Mouse (Mus musculus) kidney, adult 2 months (tissue): Measurements from ENCODE around the gene Bad. TPM values are rescaled to one million over a fixed set of nuclear protein-coding genes. Genes with fewer than 3 reads are reported as not detected.
A peak's percentile ranks its signal among the peaks of the same experiment; 100 is the strongest.

ENCODE experiments used
- DNase-seq: peaks from one replicate; pipeline ENCODE4 v3.0.0; 2021
- H3K27ac ChIP-seq: fragments of 200-500 bp; 2 replicates; pipeline ENCODE4 v1.5.1; 2012; ENCODE audit warnings: low read depth, low read length, control low read depth, inconsistent platforms; ENCODE audit not compliant: insufficient read depth
- H3K27me3 ChIP-seq: fragments of 200-500 bp; replicated peaks from 2 replicates; pipeline ENCODE4 v1.6.1; 2012; ENCODE audit warnings: mild to moderate bottlenecking, moderate library complexity, low read length, inconsistent platforms; ENCODE audit not compliant: control insufficient read depth, insufficient read depth
- H3K36me3 ChIP-seq: fragments of 200-500 bp; 2 replicates; pipeline ENCODE4 v1.6.1; 2012; ENCODE audit warnings: mild to moderate bottlenecking, moderate library complexity, low read length, inconsistent platforms; ENCODE audit not compliant: control insufficient read depth, insufficient read depth
- H3K4me1 ChIP-seq: fragments of 200-500 bp; 2 replicates; pipeline ENCODE4 v1.6.1; 2011; ENCODE audit warnings: low read length; ENCODE audit not compliant: control insufficient read depth, insufficient read depth
- H3K4me3 ChIP-seq: fragments of 200-500 bp; 2 replicates; pipeline ENCODE4 v1.5.1; 2011; ENCODE audit warnings: mild to moderate bottlenecking, low read depth, low read length, control low read depth; ENCODE audit not compliant: insufficient read depth
- CTCF ChIP-seq: fragments of 200-500 bp; conservative IDR thresholded peaks from 2 replicates; pipeline ENCODE4 v1.5.1; 2011; ENCODE audit warnings: low read depth, mild to moderate bottlenecking, control low read depth, low read length, moderate library complexity, mixed read lengths; ENCODE audit not compliant: insufficient read depth, insufficient read length
- POLR2A ChIP-seq: fragments of 200-500 bp; IDR thresholded peaks from one replicate; pipeline ENCODE4 v1.6.1; 2011; ENCODE audit warnings: low read depth, low read length, control low read depth
- WGBS: fragments of 180-500 bp; shearing (Covaris S2); methylation state at CpG from one replicate; pipeline ENCODE4 v1.1.7; 2018; 5-methylcytosine and 5-hydroxymethylcytosine counted together
- polyA plus RNA-seq: library from polyadenylated mRNA; depleted of rRNA; stranded (reverse); fragments of >200 nt; gene quantifications from 2 replicates; pipeline ENCODE4 v1.2.3, GENCODE M21; 2012

Gene Bad
- polyA plus RNA-seq, 1 experiment: 75.4 TPM

DNA sequence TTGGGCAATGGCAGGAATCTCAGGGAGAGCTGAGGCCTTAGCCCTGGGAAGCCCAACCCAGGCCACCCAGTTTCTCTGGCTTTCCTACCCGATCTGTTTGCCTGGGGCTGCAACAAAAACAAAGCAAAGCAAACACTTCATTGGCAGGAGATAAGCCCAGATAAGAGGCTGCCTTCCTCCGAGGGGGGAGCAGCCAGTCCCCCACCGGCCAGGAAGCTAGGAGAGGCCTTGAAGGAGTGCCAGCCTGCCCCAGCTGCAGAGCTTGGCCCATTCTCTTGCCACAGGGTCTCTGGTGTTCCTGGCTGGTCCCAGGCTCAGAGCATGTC lies 11.0 kb downstream of the Bad start:
- DNase-seq: peak; percentile 83
- peak overlapping the region; percentile 93 for H3K27ac ChIP-seq
- WGBS: 27% methylated on average over 3 of the region's 3 CpGs
- peaks cover 14% of the 10 kb centered on the region; the same call in 1 of the 2 replicates for H3K4me1 ChIP-seq
- H3K36me3 ChIP-seq: no peaks in the 10 kb centered on the region
- TF ChIP-seq POLR2A: no peak
- no peak for TF ChIP-seq CTCF
- H3K27me3 ChIP-seq: no peaks in the 10 kb centered on the region
- H3K4me3 ChIP-seq: peak overlapping the region; percentile 91

DNA sequence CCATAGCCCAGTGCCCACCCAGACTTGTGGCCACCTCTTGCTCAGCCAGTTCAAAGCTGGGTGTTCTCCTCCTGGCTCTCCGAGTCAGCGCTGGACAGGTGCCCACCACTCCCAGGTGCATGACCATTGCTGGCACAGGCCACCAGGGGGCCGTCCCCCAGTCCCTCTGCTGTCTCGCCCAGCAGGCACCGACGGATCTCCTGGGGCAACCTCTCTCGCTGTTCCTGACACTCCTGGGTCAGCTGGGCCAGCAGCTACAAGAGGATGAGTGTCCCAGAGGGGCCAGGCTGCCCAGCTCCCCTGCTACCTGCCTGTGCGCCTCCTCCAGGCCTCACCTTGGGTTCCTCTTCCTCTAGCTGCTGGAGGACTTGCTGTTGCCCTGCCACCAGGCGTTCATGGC lies 12.4 kb downstream of the Bad start:
- peak; percentile 74 for DNase-seq
- no peak overlapping the region for H3K4me3 ChIP-seq
- no peaks in the 10 kb centered on the region for H3K36me3 ChIP-seq
- WGBS: 26% methylated on average over 9 of the region's 9 CpGs
- no peak overlapping the region for H3K27ac ChIP-seq
- H3K4me1 ChIP-seq: peaks cover 14% of the 10 kb centered on the region; the same call in 1 of the 2 replicates
- H3K27me3 ChIP-seq: no peaks in the 10 kb centered on the region
- TF ChIP-seq CTCF (peak; percentile 61), POLR2A (no peak)

DNA sequence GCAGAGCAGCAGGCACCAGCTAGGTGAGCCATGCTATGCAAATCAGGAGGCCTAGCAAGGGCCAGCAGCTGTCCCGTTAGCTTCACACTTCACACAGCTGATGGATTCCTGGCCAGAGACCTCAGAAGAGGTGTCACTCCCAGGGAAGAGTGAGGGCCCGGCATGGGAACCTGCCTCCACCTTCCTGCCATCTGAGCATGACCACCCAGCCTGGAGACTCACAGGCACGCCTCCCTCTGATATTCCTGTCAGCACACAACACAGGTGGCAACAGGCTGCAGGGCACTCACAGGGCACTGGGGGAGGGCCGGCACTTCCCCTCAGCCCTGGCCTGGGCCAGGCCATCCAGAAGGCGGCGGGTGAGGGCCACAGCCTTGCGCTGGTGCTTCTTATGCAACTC lies 13.8 kb downstream of the Bad start:
- no peaks in the 10 kb centered on the region for H3K27me3 ChIP-seq
- 88% methylated on average over 7 of the region's 7 CpGs for WGBS
- H3K27ac ChIP-seq: no peak overlapping the region
- H3K4me1 ChIP-seq: peaks cover 10% of the 10 kb centered on the region; the same call in 1 of the 2 replicates
- no peak overlapping the region for H3K4me3 ChIP-seq
- DNase-seq: no peak
- no peaks in the 10 kb centered on the region for H3K36me3 ChIP-seq
- TF ChIP-seq CTCF (no peak), POLR2A (no peak)

DNA sequence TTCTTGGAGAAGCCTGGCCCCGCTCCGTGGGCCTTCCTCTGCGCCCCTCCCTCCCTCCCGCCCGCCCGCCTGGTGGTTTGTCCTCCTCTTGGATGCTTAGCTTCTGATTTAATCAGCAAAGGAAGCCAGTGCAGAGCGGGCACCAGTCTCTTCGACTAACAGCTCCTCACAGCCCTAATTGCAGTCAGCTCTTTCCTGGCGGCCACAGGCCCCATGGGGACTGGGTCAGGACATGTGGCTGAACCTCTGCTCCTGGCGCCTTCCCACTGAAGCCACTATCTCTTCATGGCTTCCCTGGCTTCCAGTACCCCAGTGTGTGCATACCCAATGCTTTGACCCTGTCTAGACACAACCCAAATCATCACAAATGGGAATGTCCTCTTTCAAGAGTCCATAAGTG lies 14.8 kb downstream of the Bad start:
- WGBS: 87% methylated on average over 10 of the region's 10 CpGs
- Histone ChIP-seq H3K27ac (no peak overlapping the region), H3K36me3 (no peaks in the 10 kb centered on the region), H3K27me3 (no peaks in the 10 kb centered on the region), H3K4me1 (peaks cover 10% of the 10 kb centered on the region; the same call in 1 of the 2 replicates), H3K4me3 (no peak overlapping the region)
- no peak for DNase-seq
- TF ChIP-seq CTCF (no peak), POLR2A (no peak)

DNA sequence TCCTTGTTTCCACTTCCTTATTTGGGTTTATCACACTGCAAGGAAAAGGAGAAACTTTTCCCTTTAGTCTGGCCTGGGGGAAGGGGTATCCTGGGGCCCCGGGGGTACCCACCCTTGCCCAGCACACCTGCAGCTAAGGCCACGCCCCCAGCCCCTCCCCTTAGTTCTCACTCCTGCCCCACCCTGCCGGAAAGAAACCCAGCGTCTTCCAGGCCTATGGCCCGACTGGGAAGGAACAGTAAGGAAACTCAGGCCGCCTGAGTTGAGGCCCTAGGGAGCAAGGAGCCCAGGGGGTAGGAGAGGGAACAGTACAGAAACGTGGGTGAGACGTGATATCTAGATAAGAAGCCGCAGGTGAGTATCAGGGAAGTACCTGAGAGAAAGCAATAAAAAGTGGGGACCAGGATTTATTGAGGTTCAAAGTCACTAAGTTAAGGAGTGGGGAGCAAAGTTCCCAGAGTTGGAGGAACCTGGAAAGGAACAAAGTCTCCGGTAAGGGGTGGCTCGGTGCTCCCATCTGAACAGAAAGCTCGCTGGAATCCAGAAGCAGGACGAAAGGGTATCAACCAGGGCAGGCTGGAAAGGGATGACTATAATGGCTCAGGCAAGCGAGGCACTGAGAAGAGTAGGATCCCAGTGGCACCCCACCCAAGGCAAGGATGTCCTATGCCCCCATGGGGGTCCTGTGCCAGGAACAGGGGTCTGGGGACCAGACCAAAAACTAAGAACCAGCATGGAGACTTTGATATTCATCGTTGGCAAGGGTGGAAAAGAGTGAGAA lies 27.0 kb downstream of the Bad start:
- H3K27me3 ChIP-seq: no peaks in the 10 kb centered on the region
- peaks cover 8% of the 10 kb centered on the region; the same call in 1 of the 2 replicates for H3K4me1 ChIP-seq
- 0 out of 2 replicates have a peak overlapping the region, but pooled peaks have one; percentile 13 for H3K27ac ChIP-seq
- peak overlapping the region; percentile 81 for H3K4me3 ChIP-seq
- TF ChIP-seq POLR2A (no peak), CTCF (no peak)
- peaks cover 1% of the 10 kb centered on the region; the same call in 1 of the 2 replicates for H3K36me3 ChIP-seq
- peak; percentile 62 for DNase-seq
- WGBS: 5% methylated on average over 15 of the region's 15 CpGs

DNA sequence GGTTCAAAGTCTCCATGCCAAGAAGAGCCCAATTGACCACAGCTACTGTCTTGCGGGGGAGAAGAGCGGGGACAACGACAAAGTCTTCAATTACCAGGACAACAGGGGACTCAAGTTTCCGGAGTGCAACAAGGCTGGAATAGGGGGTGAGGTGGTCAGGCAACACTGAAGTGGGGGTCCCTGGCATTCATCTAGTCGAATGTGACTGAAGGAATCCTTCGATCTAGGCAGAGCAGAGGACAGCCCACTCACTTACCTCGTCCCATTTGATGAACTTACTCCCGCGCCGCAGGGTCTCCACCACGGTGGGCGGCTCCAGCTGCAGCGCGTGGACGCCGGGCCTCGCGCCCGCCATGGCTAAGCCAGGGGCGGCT lies 27.6 kb downstream of the Bad start:
- peaks cover 1% of the 10 kb centered on the region; the same call in 1 of the 2 replicates for H3K36me3 ChIP-seq
- no peak for DNase-seq
- H3K4me1 ChIP-seq: peaks cover 8% of the 10 kb centered on the region; the same call in 1 of the 2 replicates
- no peaks in the 10 kb centered on the region for H3K27me3 ChIP-seq
- peak overlapping the region; percentile 81 for H3K4me3 ChIP-seq
- WGBS: under 1% methylated on average over 20 of the region's 20 CpGs
- H3K27ac ChIP-seq: 0 out of 2 replicates have a peak overlapping the region, but pooled peaks have one; percentile 37
- TF ChIP-seq CTCF (no peak), POLR2A (no peak)

DNA sequence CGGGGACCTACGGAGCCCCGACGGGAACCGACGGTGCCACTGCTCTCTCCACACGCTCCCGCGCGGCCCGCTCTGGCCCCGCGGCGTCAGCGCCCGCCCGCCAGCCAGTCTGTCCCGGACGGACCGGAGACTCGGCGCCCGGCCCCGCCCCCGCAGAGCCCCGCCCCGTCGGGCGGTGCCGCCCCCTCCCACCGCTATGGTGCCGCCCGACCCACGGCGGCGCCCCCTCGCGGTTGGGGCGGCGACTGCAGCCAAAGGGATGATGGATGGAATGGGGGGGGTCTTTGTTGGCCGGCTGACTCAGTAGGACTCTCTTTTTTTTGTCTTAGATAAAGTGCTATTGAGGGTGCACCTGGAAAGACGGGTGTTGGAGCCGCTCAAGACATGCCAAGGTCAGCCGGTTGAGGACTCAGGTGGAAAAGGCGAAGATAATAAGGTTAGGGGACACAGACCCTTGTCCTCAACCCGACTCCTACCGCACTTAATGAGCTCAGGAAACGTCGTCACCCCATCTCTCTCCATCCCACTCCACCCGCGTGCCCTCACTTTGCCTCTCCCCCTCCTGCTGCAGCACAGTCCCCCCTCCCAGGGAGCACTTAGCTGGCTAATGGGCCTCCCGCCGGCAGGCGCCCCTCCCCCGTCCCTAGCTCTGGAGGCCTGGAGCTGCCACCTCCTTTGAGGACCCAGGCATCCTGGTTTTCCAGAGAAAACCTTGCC lies 28.2 kb downstream of the Bad start:
- peak; percentile 81 for DNase-seq
- H3K4me1 ChIP-seq: peaks cover 8% of the 10 kb centered on the region; the same call in 1 of the 2 replicates
- H3K36me3 ChIP-seq: peaks cover 1% of the 10 kb centered on the region; the same call in 1 of the 2 replicates
- WGBS: 1% methylated on average over 54 of the region's 55 CpGs
- no peaks in the 10 kb centered on the region for H3K27me3 ChIP-seq
- TF ChIP-seq POLR2A: no peak
- peak; percentile 63 for TF ChIP-seq CTCF
- H3K4me3 ChIP-seq: peak overlapping the region; percentile 81
- H3K27ac ChIP-seq: peak overlapping the region; percentile 37; the same call in 1 of the 2 replicates
